Comparison of ENCODE assay signal across 12 mouse cellular contexts in genomic region chr8:8653343-8653742, GRCm38 (mm10). TPM values are rescaled to one million over a fixed set of nuclear protein-coding genes. Genes with fewer than 3 reads are reported as not detected.
DNase-seq lines count a peak whose midpoint lies in the region; ATAC-seq lines count a peak whose summit lies in the region.
"Had no signal": no experiment of that assay in that cellular context is flagged by ENCODE, and none has a peak within 500 bp of the region (broad histone marks: within the 10 kb centered on the region; RNA-seq: fewer than 3 reads in every experiment).

No protein-coding gene starts in this region.

- H3K36me3 ChIP-seq in kidney, embryonic 15.5 days, result peaks cover 8% of the 10 kb centered on the region; the same call in 1 of the 2 replicates
- 0 out of 2 replicates have a peak, but pooled peaks cover 4% of the 10 kb centered on the region for H3K36me3 ChIP-seq in embryonic facial prominence, embryonic 14.5 days (ENCODE audit: control insufficient read depth, insufficient read depth, low read length)
- H3K36me3 ChIP-seq in midbrain, embryonic 12.5 days, result no peaks in the 10 kb centered on the region
- H3K36me3 ChIP-seq: intestine, embryonic 15.5 days had no signal

- WGBS in kidney, embryonic 15.5 days, result 58% methylated on average over 5 of the region's 5 CpGs
- 61% methylated on average over 5 of the region's 5 CpGs for WGBS in embryonic facial prominence, embryonic 14.5 days
- WGBS in midbrain, embryonic 12.5 days, result 62% methylated on average over 5 of the region's 5 CpGs

- peaks cover 59% of the 10 kb centered on the region for H3K4me1 ChIP-seq in kidney, embryonic 15.5 days
- peaks cover 48% of the 10 kb centered on the region for H3K4me1 ChIP-seq in embryonic facial prominence, embryonic 14.5 days (ENCODE audit: control insufficient read depth, insufficient read depth, low read length)
- H3K4me1 ChIP-seq in midbrain, embryonic 12.5 days, result peaks cover 85% of the 10 kb centered on the region

- H3K4me2 ChIP-seq in kidney, embryonic 15.5 days, result peak overlapping the region; percentile 83
- peak overlapping the region; percentile 69; the same call in 1 of the 2 replicates for H3K4me2 ChIP-seq in embryonic facial prominence, embryonic 14.5 days (ENCODE audit: low read depth, low read length)
- peak overlapping the region; percentile 91; the same call in 1 of the 2 replicates for H3K4me2 ChIP-seq in midbrain, embryonic 12.5 days (replicated peaks)
- H3K4me2 ChIP-seq: intestine, embryonic 15.5 days had no signal

- H3K4me3 ChIP-seq in kidney, embryonic 15.5 days (replicated peaks), result peak overlapping the region; percentile 15; the same call in 1 of the 2 replicates
- no peak overlapping the region for H3K4me3 ChIP-seq in embryonic facial prominence, embryonic 14.5 days (ENCODE audit: low read depth, low read length)
- H3K4me3 ChIP-seq in midbrain, embryonic 12.5 days, result no peak overlapping the region
- H3K4me3 ChIP-seq: intestine, embryonic 15.5 days had no signal

- no peak for ATAC-seq in kidney, embryonic 15.5 days (replicated peaks; ENCODE audit: low FRiP score)
- no peak for ATAC-seq in embryonic facial prominence, embryonic 14.5 days (ENCODE audit: low read depth)
- peak; percentile 53 to 82; a peak in 3 of 4 replicates for ATAC-seq in hematopoietic stem cell, adult 5-6 weeks (replicated peaks in 1 of 2; ENCODE audit: insufficient read depth in 1 of 2, low FRiP score in 2 of 2, low TSS enrichment in 1 of 2, low read depth in 1 of 2, poor library complexity in 2 of 2, severe bottlenecking in 2 of 2)
- no peak for ATAC-seq in midbrain, embryonic 12.5 days (ENCODE audit: low FRiP score, low read depth)
- ATAC-seq: intestine, embryonic 15.5 days had no signal

- H3K9ac ChIP-seq in kidney, embryonic 15.5 days, result no peak overlapping the region
- H3K9ac ChIP-seq in embryonic facial prominence, embryonic 14.5 days (ENCODE audit: low read depth, low read length), result no peak overlapping the region
- no peak overlapping the region for H3K9ac ChIP-seq in midbrain, embryonic 12.5 days (replicated peaks)
- H3K9ac ChIP-seq: intestine, embryonic 15.5 days had no signal

- no peak overlapping the region for H3K27ac ChIP-seq in kidney, embryonic 15.5 days
- H3K27ac ChIP-seq in embryonic facial prominence, embryonic 14.5 days (replicated peaks; ENCODE audit: low read depth, low read length), result no peak overlapping the region
- no peak overlapping the region for H3K27ac ChIP-seq in midbrain, embryonic 12.5 days (replicated peaks)
- H3K27ac ChIP-seq: intestine, embryonic 15.5 days had no signal

- no peaks in the 10 kb centered on the region for H3K27me3 ChIP-seq in kidney, embryonic 15.5 days
- no peaks in the 10 kb centered on the region for H3K27me3 ChIP-seq in embryonic facial prominence, embryonic 14.5 days (replicated peaks; ENCODE audit: control insufficient read depth, insufficient read depth, low read length)
- H3K27me3 ChIP-seq in midbrain, embryonic 12.5 days, result peaks cover 82% of the 10 kb centered on the region
- H3K27me3 ChIP-seq: intestine, embryonic 15.5 days had no signal

- no peak for DNase-seq in kidney, postnatal 4 days
- peak; percentile 39 for DNase-seq in embryonic facial prominence, embryonic 14.5 days (ENCODE audit: low spot score)
- DNase-seq in embryo, embryonic 10 days (ENCODE audit: low spot score), result no peak
- DNase-seq in right cerebral cortex, adult 2 months (ENCODE audit: low spot score in 2 of 2), result no peak
- DNase-seq in urinary bladder, postnatal 25 days (ENCODE audit: low spot score), result no peak
- DNase-seq: gastrocnemius, postnatal 14 days; spleen, adult 18-20 months; thymus, adult 18-20 months had no signal

- no peaks in the 10 kb centered on the region for H3K9me3 ChIP-seq in kidney, embryonic 15.5 days (replicated peaks)
- H3K9me3 ChIP-seq in embryonic facial prominence, embryonic 14.5 days (ENCODE audit: control insufficient read depth, low read length), result no peaks in the 10 kb centered on the region
- no peaks in the 10 kb centered on the region for H3K9me3 ChIP-seq in midbrain, embryonic 12.5 days
- H3K9me3 ChIP-seq: intestine, embryonic 15.5 days had no signal

RNA-seq across cellular contexts. Expression of gene Efnb2, which starts 7.7 kb away (rescaled TPM):
- polyA plus RNA-seq in kidney, embryonic 15.5 days (2015; fragmentation: Nextera tagmentation; extraction: Ambion mirVana), result 26.2 TPM in 2 replicates
- polyA plus RNA-seq in embryonic facial prominence, embryonic 14.5 days (2014; fragmentation: Nextera tagmentation; extraction: Ambion mirVana), result 30.0 and 30.6 TPM in 2 replicates
- total RNA-seq in hematopoietic stem cell, adult 5-6 weeks (2017), result 0.88 and 0.89 TPM in 2 replicates
- 26.7 and 30.9 TPM in 2 replicates for polyA plus RNA-seq in midbrain, embryonic 12.5 days (2016; fragmentation: Nextera tagmentation; extraction: Ambion mirVana)

RNA-seq across cellular contexts. Expression of gene Arglu1, which starts 37.0 kb away (rescaled TPM):
- 146 and 152 TPM in 2 replicates for polyA plus RNA-seq in kidney, embryonic 15.5 days (2015; fragmentation: Nextera tagmentation; extraction: Ambion mirVana)
- polyA plus RNA-seq in embryonic facial prominence, embryonic 14.5 days (2014; fragmentation: Nextera tagmentation; extraction: Ambion mirVana), result 116 and 131 TPM in 2 replicates
- total RNA-seq in hematopoietic stem cell, adult 5-6 weeks (2017), result 215 and 239 TPM in 2 replicates
- polyA plus RNA-seq in midbrain, embryonic 12.5 days (2016; fragmentation: Nextera tagmentation; extraction: Ambion mirVana), result 201 and 221 TPM in 2 replicates

Comparison
In these comparisons a context has a peak if more than half of its experiments do, and no peak if none do; other contexts are left out.
1. ATAC-seq: peak in hematopoietic stem cell, adult 5-6 weeks (2 of 2); none in kidney, embryonic 15.5 days (single experiment), embryonic facial prominence, embryonic 14.5 days (single experiment) and midbrain, embryonic 12.5 days (single experiment).
2. Peak in every context shown above with its lines, with median percentiles within 50 percentile points of each other: H3K4me2 ChIP-seq.